Mouse (Mus musculus) urinary bladder, adult 2 months (tissue): Measurements from ENCODE around the gene Ninl. TPM values are rescaled to one million over a fixed set of nuclear protein-coding genes. Genes with fewer than 3 reads are reported as not detected.
A peak's percentile ranks its signal among the peaks of the same experiment; 100 is the strongest.

Source experiments
- DNase-seq: peaks from one replicate; pipeline ENCODE4 v3.0.0; 2022; ENCODE audit warnings: low spot score
- polyA plus RNA-seq: library from polyadenylated mRNA; depleted of rRNA; stranded (reverse); fragments of >200 nt; gene quantifications from 2 replicates; pipeline ENCODE4 v1.2.3, GENCODE M21; 2012; rRNA removed

Ninl gene
- polyA plus RNA-seq, result 6.5 and 6.7 TPM in 2 replicates

DNA sequence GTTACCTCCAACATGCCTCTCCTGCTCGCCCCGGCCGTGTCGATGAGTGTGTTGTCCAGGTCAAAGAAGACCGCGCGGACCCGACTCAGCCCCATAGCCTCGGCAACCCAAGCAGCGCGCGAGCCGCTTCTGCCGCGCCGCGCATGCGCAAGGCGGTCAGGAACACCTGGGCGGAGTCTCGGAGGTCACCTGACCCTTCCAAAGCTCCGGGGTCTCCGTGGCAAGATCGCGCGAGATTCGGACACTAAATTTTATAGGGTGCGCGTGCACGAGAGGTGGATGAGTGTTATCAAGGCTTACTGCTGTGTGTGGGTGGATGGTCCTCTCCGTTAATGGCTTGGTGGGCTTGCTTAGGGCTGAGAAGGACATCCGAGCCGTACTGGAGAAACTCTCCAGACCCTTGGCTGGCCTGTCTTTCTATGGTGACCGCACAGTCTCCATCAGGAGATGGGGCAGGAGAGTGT, at the start of gene Ninl, which contains the start of gene Nanp:
Gene Ninl (minus strand): TSS at position 151 of the 464 bp plus-strand sequence.
Gene Nanp (minus strand): TSS at position 167 of the 464 bp plus-strand sequence.
- DNase-seq, result peak; percentile 87

DNA sequence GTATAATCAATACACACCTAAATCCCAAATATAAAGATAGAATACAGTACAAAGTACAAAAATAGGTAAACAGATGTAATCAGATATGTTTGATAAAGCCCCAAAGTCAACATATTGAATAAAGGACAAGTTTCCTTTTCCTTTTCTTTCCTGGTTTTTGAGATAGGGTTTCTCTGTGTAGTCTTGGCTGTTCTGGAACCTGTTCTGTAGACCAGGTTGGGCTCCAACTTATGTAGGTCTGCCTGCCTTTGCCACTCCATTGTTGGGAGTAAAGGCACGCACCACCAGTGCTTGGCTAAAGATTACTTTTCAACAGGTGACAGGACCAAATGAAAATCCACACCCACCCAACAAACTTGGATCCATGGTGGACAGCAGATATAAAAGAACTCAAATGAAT, 17.5 kb upstream of the Ninl start:
- no peak for DNase-seq

DNA sequence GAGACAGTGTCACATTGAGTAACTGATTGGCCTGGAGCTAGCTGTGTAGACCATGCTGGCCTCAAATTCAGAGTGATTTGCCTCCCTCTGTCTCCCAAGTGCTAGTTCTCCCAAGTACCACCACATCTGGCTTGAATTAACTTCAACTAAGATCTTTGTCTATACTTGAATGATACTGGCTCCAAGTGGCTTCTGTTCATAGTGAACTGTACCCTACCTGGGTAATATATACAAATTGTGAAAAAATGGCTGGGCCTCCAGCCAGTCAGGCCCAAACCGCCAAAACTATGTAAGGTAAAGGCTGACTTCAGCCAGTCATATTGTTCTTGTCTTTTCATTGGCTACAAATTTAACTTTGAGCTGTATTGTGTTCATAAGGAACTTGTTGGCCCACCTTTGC, 1.2 kb upstream of the Ninl start:
- no peak for DNase-seq

DNA sequence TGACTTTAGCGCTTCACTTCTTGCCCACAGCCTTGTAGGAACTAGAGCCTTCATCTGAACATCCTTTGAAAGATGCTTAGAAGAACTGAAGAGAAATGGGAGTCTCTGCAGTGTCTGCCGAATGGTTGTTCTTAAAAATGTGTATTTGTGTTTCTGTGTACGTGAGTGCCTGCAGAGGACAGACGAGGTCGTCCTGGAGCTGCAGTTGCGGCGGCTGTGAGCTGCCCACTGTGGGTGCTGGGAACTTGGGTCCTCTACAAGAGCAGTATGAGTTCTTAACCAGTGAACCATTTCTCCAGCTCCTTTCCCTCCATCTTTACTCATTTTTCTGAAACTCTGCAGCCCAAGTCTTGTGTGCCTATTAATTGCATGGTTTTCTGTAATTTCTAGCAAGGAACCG, 544 bp upstream of the Ninl start:
- DNase-seq, result no peak

DNA sequence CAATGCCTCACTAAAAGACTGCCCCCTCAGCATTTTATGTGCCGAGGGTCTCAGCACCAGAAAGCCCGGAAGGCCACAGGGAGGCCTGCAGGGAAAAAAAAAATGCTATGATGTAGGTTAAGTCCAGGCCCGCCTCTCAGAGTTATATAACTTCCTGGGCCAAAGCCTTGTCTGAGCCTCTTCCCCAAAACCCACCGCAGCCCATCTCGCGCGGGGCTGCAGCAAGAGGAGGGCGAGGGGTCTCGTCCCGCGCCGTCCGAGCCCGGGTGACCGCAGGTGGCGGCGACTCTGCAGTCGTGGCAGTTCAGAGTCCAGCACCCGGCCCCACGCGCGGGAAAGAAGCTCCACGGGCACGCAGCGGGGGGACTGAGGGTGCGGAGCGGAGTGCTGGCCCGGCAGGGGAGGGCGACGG, 365 bp downstream of the Ninl start:
- DNase-seq, result no peak

DNA sequence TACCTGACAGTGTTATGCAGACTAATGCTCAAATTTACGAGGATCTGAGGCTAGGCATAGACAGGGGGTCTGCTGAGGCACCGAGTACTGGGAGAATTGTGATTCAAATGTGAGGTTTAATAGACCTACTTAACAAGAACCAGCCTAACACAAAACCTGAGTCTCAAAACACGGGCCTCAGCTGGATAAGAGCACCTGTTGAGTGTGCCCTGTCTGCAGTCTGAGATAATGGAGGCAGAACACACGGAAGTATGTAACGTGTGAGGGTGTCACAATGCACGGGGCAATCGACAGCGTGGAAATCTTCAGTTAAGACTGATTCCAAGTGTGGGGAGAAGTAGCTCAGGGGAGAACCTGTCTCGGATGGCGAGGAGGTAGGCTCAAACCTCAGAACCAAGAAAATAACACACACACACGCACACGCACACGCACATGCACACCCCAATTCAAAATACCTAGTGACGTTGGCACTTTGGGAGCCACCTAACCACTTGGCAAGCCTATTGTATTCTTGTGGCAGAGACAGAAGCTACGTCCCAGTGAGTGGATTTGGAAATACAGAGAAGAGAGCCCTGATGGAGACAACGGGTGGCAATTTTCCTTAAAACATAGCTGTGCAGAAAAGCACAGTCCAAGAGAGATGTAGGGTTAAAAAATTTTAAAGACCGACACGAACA, 1.2 kb downstream of the Ninl start:
- DNase-seq, result no peak

DNA sequence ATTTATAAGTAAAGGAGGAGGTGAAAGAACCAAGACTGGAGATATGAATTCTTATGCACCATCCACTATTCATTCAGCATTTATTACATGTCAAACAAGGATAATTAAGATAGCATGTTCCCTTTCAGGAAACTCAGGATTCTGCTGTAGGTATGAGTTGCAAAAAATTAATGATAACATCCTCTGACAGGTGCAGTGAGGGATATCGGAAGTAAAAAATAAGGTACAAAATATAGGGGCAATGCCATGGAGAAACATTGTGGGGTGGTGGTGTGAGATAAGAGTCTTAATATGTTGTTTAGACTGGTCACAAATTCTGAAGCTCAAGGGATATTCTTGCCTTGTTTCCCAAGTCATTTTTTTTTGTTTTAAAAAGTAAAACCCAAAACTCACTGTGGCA, 1.9 kb downstream of the Ninl start:
- DNase-seq, result no peak

DNA sequence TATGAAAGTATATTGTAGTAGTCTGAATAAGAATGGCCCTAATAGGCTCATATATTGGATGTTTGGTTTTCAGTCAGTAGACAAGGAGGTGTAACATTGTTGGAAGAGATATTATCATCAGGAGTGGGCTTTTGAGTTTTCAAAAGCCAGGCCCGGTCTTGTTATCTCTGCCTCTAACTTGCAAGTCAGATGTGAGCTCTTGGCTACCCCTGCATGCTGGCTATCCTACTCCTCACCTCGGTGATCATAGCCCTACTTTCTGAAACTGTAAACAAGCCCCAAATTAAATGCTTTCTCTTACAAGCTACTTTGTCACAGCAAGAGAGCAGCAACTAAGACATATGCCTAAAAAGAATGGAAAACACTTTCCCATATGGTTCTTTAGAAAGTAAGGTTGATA, 2.5 kb downstream of the Ninl start:
- no peak for DNase-seq

DNA sequence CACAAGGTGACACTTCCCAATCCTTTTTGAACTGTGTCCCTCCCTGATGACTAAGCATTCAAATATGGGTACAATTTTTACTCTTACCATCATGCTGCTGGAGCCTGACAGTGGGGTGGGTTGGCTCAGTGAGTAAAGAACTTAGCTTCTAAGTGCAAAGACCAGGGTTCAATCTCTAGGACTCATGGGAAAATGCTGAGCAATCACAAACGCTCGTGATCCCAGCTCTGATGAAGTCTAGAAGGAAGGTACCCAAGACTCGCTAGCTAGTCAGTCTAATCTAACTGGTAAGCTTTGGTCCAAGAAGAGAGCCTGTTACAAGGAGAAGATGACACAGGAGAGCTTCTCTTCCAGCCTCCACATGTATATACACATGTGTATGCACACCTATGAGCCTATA, 4.7 kb downstream of the Ninl start:
- no peak for DNase-seq

DNA sequence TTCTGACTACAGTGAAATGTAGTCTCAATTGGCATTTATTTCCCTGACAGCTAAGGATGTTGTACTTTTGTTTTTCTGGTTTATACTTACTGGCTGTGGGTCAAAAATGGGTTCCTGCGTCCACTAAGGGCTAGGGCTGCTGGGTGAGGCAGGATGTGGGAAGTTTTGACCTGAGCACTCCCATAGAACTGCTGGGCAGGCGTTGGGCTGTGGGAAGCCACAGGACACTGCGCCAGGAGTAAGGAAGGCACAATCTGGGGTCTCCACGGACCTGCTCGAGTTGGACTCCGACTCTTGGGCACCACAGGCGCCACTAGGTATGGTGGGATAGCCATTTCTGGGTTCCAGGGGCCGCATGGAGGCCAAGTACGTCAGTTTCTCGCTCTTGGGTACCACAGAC, 18.0 kb downstream of the Ninl start:
- DNase-seq, result no peak

DNA sequence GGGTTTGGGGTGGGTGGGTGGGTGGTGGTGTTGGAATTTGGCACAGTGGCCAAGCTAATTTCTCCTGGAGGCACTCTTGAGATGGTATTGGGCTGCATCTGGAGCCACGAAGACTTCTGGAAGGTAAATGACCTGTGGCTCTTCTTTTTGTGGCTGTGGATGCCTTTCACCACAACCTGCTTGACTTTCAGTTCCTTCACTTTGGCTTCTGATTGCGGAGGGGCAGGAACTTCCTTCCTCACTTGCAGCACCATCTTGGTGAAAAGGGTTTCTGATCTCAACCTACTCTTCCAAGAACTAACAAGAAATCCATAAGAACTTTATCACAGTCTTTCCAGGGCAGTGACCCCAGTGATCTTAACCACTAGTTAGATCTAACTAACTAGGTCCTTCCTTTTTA, 23.9 kb downstream of the Ninl start:
- no peak for DNase-seq

DNA sequence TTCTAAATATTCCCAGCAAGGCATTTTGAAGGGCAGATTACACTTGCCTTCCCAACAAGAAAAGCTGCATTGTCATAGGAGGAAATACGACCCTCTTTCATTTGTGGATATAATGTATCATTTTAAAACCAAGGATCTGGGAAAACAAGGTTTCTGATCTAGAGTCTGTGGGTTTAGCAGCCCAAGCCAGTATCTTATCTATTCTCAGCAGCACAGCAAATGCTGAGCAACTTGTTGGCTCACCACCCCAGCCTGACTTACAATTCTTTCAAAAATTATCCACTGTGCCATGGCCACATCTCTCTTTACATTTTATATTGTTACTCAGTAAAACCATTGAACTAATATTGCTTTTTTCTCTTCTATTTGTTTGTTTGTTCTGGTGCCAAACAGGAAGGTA, 27.9 kb downstream of the Ninl start:
- no peak for DNase-seq

DNA sequence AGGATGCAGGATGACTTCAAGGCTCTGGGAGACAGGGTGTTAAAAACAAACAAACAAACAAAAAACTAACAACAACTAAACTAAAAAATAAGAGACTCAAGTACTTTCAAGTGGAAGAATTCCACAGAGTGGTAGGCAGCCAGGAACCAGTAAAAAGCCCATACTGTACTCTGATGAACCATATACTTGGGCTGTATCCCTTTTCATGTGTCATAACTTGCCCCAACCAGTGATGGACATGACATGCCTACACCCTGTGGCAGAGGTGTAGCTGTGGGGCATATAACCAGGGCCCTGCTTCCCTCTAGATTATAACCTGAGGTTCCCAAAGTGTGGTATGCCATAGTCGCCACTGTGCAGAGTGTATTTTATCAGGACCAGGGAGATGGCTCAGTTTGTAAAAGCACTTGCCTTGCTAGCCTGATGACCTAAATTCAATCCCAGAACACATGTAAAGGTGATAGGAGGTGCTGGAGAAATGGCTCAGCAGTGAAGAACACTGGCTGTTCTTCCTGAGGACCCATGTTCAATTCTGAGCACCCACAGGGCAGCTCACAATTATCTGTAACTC, 29.6 kb downstream of the Ninl start:
- DNase-seq, result no peak

DNA sequence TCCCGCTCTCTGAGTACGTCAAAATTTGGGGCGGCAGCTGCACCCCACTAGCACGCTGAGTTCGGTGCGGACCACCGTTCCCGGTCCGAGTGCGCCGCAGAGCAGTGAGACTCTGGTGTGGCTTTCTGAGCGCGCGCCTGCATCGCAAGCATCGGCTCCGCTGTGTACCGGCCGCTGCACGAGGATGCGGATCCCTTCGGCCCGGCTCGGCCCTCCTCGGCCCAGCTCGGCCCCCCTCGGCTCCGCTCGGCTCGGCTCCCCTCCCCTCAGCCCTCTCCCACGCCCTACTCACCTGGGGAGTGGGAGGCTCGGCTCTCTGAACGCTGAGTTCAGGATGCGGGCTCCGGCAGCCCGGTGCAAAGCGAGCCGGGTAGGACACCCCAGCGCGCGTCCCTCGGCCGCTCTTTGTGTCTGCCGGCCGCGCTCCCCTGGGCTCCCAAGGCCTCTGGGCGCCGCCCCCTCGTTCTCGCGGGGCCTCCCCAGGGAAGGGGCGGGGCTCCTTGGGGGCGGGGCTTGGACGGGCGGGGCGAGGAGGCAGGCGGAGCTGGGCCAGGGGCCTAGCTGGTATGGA, 30.2 kb downstream of the Ninl start:
- DNase-seq, result peak; percentile 69

DNA sequence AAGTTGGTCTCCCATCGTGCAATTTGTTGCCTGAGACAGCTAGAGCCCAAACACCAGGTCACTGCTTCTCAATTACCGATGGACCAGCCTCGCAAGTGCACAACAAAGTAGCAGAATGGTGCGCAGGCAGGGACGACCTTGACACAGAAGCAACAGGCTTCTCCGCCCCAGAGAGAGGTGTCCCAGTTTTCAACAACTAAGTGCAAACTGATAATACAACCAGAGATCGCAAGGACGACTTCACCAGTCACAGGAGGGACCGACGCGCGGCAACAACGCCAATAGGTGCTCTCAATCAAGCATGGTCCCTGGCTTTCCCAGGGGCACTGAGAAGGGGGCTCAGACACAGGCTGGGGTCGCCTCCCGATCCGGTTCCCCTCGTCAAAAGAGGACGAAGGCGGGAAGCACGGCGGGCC, 30.7 kb downstream of the Ninl start:
- no peak for DNase-seq

DNA sequence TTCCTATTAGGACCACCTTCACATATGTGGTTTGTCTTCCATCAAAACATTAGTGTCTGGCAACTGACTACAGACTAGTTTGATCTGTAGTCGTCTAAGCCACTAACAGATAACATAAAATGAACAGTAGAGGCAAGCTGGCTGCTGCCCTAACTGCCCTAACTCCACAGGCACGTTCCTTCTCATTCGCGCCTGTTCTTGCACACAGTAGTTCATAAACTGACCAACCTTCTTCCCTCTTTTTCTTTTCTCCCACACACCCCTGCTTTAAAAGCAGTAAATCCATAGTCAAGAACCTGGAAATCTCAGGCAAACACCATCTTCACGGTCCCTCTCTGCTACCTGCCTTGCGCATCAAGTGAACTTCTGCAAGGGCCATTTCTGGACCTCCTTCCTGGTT, 31.2 kb downstream of the Ninl start:
- DNase-seq, result no peak

DNA sequence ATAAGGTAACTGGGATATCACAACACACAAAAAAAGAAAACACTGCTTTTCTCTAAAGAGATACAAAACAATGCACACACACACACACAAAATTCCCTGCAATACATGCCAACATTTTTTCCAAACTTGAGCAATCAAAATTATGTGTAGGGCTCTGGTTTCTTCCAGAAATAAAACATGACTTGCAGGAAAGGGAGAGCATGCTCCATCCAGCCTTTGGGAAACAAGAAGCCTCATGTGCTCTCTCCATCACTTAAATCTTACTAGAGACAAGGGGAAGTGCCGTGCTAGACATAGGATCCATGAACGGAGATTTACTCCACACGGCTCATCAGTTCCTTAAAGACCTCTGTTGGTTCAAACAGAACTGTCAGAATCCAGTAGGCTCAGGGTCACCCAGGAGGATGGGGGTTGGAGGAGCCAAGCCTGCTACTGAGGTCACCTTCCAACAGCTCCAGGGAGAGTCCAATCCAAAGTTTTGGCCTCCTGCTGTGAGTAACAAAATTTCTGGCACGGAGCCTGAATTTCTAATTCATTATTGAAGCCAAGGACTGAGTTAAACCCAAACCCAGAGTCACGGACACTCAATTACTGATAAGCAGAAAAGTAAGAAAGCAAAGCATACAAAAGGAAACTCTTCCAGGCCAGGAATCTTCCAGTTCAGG, 32.8 kb downstream of the Ninl start:
- no peak for DNase-seq

DNA sequence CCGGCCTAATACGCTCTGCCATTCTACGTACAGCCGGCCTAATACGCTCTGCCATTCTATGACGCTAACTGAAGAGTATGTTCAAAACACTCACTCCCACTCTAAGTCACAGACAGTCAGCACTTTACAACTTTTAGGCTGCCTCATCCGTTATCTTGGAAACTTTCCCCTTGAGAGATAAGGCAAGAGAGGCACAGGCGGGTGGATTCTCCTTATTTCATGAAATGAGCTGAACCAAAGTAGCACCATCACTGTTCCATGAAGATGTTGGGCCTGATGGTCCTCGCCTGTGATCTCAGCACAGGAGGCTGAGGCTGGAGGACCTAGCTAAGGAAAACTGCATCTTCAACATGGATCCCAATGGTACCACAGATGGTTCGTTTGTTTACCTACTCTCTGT, 34.8 kb downstream of the Ninl start:
- no peak for DNase-seq

DNA sequence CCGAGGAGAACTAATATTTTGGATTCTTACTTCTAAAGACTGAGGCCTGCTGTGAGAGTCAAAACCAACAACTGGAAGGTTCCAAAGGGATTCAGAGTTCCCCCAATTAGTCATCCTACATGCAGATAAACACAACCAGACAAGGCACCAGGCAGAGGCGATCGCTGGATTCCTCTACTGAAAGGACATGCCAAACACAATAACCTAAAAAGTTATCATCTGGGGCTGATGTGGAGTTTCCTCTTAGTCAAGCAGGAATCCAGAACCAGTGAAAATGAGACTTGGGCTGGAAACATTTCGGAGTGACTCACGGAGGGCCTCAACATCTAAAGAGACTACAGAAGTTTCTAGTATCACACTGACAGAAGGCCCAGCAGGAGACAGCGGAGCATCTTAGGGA, 35.4 kb downstream of the Ninl start:
- DNase-seq, result no peak

DNA sequence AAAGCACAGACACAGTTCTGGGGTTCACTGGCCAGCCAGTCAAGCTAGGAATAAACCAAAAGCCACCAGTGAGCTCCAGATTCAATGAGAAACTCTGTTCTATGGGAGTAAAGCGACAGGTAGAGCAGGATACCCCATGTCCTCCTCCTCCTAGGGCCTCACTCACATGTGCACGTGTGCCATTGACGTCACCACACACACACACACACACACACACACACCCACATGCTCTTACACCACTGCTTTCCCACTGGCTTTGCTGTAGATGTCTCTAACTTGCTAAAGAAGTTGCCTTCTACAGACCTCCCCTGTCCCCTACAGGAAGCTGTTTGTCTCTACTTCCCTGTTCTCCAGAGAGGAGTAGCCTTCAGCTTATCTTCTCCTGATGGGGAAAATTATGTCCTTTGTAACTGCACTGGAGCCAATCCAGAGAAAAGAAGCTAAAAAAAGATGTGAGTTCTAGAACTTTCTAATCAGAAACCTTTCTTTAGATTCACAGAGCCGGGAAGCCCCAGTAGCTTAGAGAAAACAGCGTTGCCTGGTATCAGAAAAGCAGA, 37.5 kb downstream of the Ninl start:
- no peak for DNase-seq

DNA sequence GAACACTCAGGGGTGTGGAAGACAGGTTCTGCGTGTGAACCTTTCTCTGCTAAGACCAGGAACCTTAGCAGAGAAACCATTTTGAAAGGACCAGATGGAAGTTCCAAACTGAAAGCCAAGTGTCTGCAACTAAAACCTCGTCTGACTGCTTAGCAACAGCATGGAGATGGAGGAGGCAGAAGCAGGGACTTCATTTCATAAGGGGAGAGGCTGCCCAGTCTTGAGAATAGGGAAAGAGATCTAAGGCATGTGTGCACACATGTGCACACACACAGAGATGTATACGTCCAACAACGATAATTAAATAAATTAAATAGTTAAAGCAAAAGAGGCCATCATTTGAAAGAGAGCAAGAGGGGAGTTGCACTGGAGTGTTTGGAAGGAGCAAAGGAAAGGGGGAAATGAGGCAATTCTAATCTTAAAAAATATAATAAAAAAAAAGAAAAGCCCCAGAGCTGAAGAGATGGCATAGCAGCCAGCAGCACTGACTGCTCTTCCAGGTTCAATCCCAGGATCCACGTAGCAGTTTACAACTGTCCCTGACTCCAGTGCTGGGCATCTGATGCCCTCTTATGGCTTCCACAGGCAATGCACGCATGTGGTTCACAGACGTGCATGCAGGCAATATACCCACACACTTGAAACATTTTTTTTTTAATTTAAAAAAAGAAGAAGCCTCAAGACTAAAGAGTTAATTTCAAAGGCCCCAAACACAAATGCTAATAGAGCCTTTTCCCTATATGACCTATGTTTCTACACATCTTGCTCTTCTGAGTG, 38.6 kb downstream of the Ninl start:
- DNase-seq, result no peak

DNA sequence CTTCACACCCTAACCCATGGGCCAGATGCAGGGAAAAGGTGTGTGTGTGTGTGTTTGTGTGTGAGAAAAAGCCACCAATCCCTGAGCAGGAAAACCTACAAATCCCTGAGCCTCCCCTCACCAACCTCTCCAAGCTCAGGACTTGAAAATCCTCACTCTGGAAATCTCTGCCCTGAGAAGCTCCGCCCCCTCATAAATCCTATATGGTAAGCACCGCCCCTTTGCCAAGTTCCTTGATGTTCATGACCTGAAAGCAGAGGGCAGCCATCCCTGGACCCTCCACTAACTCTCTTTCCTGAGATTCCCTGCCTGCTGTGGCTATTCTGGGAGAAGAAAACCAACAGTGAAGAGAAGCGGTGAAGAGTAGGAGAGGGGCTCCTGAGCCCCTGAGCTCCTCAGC, 40.2 kb downstream of the Ninl start:
- no peak for DNase-seq
